In genomic region chr11:5789071-5789753, GRCm38 (mm10) we compare ENCODE assay signal across 8 mouse cellular contexts. TPM values are rescaled to one million over a fixed set of nuclear protein-coding genes. Genes with fewer than 3 reads are reported as not detected.
DNase-seq lines count a peak whose midpoint lies in the region; ATAC-seq and TF ChIP-seq lines count a peak whose summit lies in the region.

No protein-coding gene starts in this region.

- H3K4me3 ChIP-seq in heart, embryonic 12.5 days = peak overlapping the region; percentile 91
- H3K4me3 ChIP-seq in erythroblast, embryonic 14.5 days (replicated peaks) = peak overlapping the region; percentile 77
- peak overlapping the region; percentile 86 for H3K4me3 ChIP-seq in limb, embryonic 14.5 days (replicated peaks; ENCODE audit: low read length)
- H3K4me3 ChIP-seq in neural tube, embryonic 14.5 days (ENCODE audit: low read depth, low read length) = peak overlapping the region; percentile 87

- H3K4me1 ChIP-seq in heart, embryonic 12.5 days (replicated peaks) = peaks cover 22% of the 10 kb centered on the region
- peaks cover 52% of the 10 kb centered on the region for H3K4me1 ChIP-seq in erythroblast, embryonic 14.5 days (ENCODE audit: control insufficient read depth)
- H3K4me1 ChIP-seq in limb, embryonic 14.5 days (ENCODE audit: control insufficient read depth, insufficient read depth, low read length) = peaks cover 18% of the 10 kb centered on the region
- H3K4me1 ChIP-seq in neural tube, embryonic 14.5 days (ENCODE audit: control insufficient read depth, insufficient read depth, low read length) = peaks cover 14% of the 10 kb centered on the region

- H3K36me3 ChIP-seq in heart, embryonic 12.5 days = peaks cover 31% of the 10 kb centered on the region
- H3K36me3 ChIP-seq in erythroblast, embryonic 14.5 days (ENCODE audit: control insufficient read depth) = peaks cover 46% of the 10 kb centered on the region
- H3K36me3 ChIP-seq in limb, embryonic 14.5 days (ENCODE audit: control insufficient read depth, insufficient read depth, low read length) = peaks cover 30% of the 10 kb centered on the region
- peaks cover 8% of the 10 kb centered on the region for H3K36me3 ChIP-seq in neural tube, embryonic 14.5 days (ENCODE audit: control insufficient read depth, insufficient read depth, low read length)

- peak overlapping the region; percentile 94 for H3K27ac ChIP-seq in heart, embryonic 12.5 days (ENCODE audit: poor library complexity, severe bottlenecking)
- peak overlapping the region; percentile 89 for H3K27ac ChIP-seq in limb, embryonic 14.5 days (replicated peaks; ENCODE audit: low read depth, low read length)
- peak overlapping the region; percentile 76 for H3K27ac ChIP-seq in neural tube, embryonic 14.5 days (ENCODE audit: low read depth, low read length)

- H3K4me2 ChIP-seq in heart, embryonic 12.5 days = peak overlapping the region; percentile 83
- peak overlapping the region; percentile 93 for H3K4me2 ChIP-seq in limb, embryonic 14.5 days (replicated peaks; ENCODE audit: low read depth, low read length, severe bottlenecking)
- H3K4me2 ChIP-seq in neural tube, embryonic 14.5 days (ENCODE audit: low read depth, low read length) = peak overlapping the region; percentile 77

- no peak for TF ChIP-seq POLR2A in limb, embryonic 14.5 days (IDR thresholded peaks at IDR 0.05; ENCODE audit: borderline replicate concordance, extremely low read depth, insufficient read depth, insufficient read length)

- no peaks in the 10 kb centered on the region for H3K27me3 ChIP-seq in heart, embryonic 12.5 days (replicated peaks)
- H3K27me3 ChIP-seq in erythroblast, embryonic 14.5 days (ENCODE audit: control insufficient read depth) = no peaks in the 10 kb centered on the region
- no peaks in the 10 kb centered on the region for H3K27me3 ChIP-seq in limb, embryonic 14.5 days (ENCODE audit: control insufficient read depth, insufficient read depth, low read length)
- no peaks in the 10 kb centered on the region for H3K27me3 ChIP-seq in neural tube, embryonic 14.5 days (ENCODE audit: control insufficient read depth, insufficient read depth, low read length)

- peak; percentile 6; the same call in 1 of the 2 replicates for ATAC-seq in heart, embryonic 12.5 days (ENCODE audit: insufficient number of reproducible peaks, low FRiP score)
- no peak for ATAC-seq in limb, embryonic 14.5 days (ENCODE audit: low FRiP score, low read depth)
- no peak for ATAC-seq in neural tube, embryonic 14.5 days (ENCODE audit: low read depth)

- H3K9ac ChIP-seq in heart, embryonic 12.5 days = peak overlapping the region; percentile 86
- peak overlapping the region; percentile 82 for H3K9ac ChIP-seq in limb, embryonic 14.5 days (ENCODE audit: low read depth, low read length, severe bottlenecking)
- H3K9ac ChIP-seq in neural tube, embryonic 14.5 days (replicated peaks; ENCODE audit: low read depth, low read length) = peak overlapping the region; percentile 90

- no peaks in the 10 kb centered on the region for H3K9me3 ChIP-seq in heart, embryonic 12.5 days (replicated peaks)
- no peaks in the 10 kb centered on the region for H3K9me3 ChIP-seq in erythroblast, embryonic 14.5 days (ENCODE audit: control insufficient read depth, low read length)
- H3K9me3 ChIP-seq in limb, embryonic 14.5 days (ENCODE audit: control insufficient read depth, low read length) = no peaks in the 10 kb centered on the region
- H3K9me3 ChIP-seq in neural tube, embryonic 14.5 days (ENCODE audit: control insufficient read depth, low read length) = no peaks in the 10 kb centered on the region

- no peak for DNase-seq in heart, adult 11 months
- DNase-seq in CD4-positive, CD25-positive, alpha-beta regulatory T cell, adult 2 months (ENCODE audit: low read depth, low spot score) = peak; percentile 63
- no peak for DNase-seq in limb, embryonic 14.5 days (ENCODE audit: low spot score)
- no peak for DNase-seq in cerebellum, postnatal 4 days (ENCODE audit: low spot score in 2 of 2)
- DNase-seq in gastrocnemius, adult 18-20 months (ENCODE audit: low spot score) = no peak

- 65% methylated on average over 6 of the region's 6 CpGs for WGBS in heart, embryonic 12.5 days
- 68% methylated on average over 6 of the region's 6 CpGs for WGBS in limb, embryonic 14.5 days
- WGBS in neural tube, embryonic 14.5 days = 77% methylated on average over 6 of the region's 6 CpGs

RNA-seq across cellular contexts. Expression of gene Dbnl, which starts 0.9 kb away (rescaled TPM):
- 87.0 and 88.0 TPM in 2 replicates for polyA plus RNA-seq in heart, embryonic 12.5 days (2016; fragmentation: Nextera tagmentation; extraction: Ambion mirVana)
- 5.7 and 5.8 TPM in 2 replicates for polyA plus RNA-seq in erythroblast, embryonic 14.5 days (2012)
- 85.4 and 89.9 TPM in 2 replicates for polyA plus RNA-seq in limb, embryonic 14.5 days (2012; rRNA removed)
- polyA plus RNA-seq in limb, embryonic 14.5 days (2014; fragmentation: Nextera tagmentation; extraction: Ambion mirVana) = 107 and 119 TPM in 2 replicates
- polyA plus RNA-seq in neural tube, embryonic 14.5 days (2014; fragmentation: Nextera tagmentation; extraction: Ambion mirVana) = 123 and 137 TPM in 2 replicates
- total RNA-seq in gastrocnemius, adult 18-20 months (2021) = 10 to 100 TPM; 11.1 to 12.7 TPM

RNA-seq across cellular contexts. Expression of gene Pgam2, which starts 14.3 kb away (rescaled TPM):
- polyA plus RNA-seq in heart, embryonic 12.5 days (2016; fragmentation: Nextera tagmentation; extraction: Ambion mirVana) = 738 and 761 TPM in 2 replicates
- polyA plus RNA-seq in erythroblast, embryonic 14.5 days (2012) = not detected in 2 replicates
- 46.8 and 55.3 TPM in 2 replicates for polyA plus RNA-seq in limb, embryonic 14.5 days (2012; rRNA removed)
- 64.4 and 88.3 TPM in 2 replicates for polyA plus RNA-seq in limb, embryonic 14.5 days (2014; fragmentation: Nextera tagmentation; extraction: Ambion mirVana)
- polyA plus RNA-seq in neural tube, embryonic 14.5 days (2014; fragmentation: Nextera tagmentation; extraction: Ambion mirVana) = 2.8 and 3.2 TPM in 2 replicates
- total RNA-seq in gastrocnemius, adult 18-20 months (2021) = 1,000 to 10,000 TPM; 2,496 to 2,633 TPM

RNA-seq across cellular contexts. Expression of gene Urgcp, which starts 27.0 kb away (rescaled TPM):
- 32.2 and 33.8 TPM in 2 replicates for polyA plus RNA-seq in heart, embryonic 12.5 days (2016; fragmentation: Nextera tagmentation; extraction: Ambion mirVana)
- polyA plus RNA-seq in erythroblast, embryonic 14.5 days (2012) = 0.40 and 0.51 TPM in 2 replicates
- polyA plus RNA-seq in limb, embryonic 14.5 days (2012; rRNA removed) = 17.1 and 21.5 TPM in 2 replicates
- 21.7 and 23.4 TPM in 2 replicates for polyA plus RNA-seq in limb, embryonic 14.5 days (2014; fragmentation: Nextera tagmentation; extraction: Ambion mirVana)
- polyA plus RNA-seq in neural tube, embryonic 14.5 days (2014; fragmentation: Nextera tagmentation; extraction: Ambion mirVana) = 18.5 and 23.9 TPM in 2 replicates
- 10 to 100 TPM; 38.8 to 48.7 TPM for total RNA-seq in gastrocnemius, adult 18-20 months (2021)

RNA-seq across cellular contexts. Expression of gene Polm, which starts 48.6 kb away (rescaled TPM):
- polyA plus RNA-seq in heart, embryonic 12.5 days (2016; fragmentation: Nextera tagmentation; extraction: Ambion mirVana) = 8.4 and 9.0 TPM in 2 replicates
- polyA plus RNA-seq in erythroblast, embryonic 14.5 days (2012) = 0.09 and 0.13 TPM in 2 replicates
- polyA plus RNA-seq in limb, embryonic 14.5 days (2012; rRNA removed) = 29.5 and 40.8 TPM in 2 replicates
- polyA plus RNA-seq in limb, embryonic 14.5 days (2014; fragmentation: Nextera tagmentation; extraction: Ambion mirVana) = 10.6 and 11.1 TPM in 2 replicates
- 5.1 and 5.2 TPM in 2 replicates for polyA plus RNA-seq in neural tube, embryonic 14.5 days (2014; fragmentation: Nextera tagmentation; extraction: Ambion mirVana)
- 1 to 10 TPM; 2.0 to 2.3 TPM for total RNA-seq in gastrocnemius, adult 18-20 months (2021)

Comparison
In these comparisons a context has a peak if more than half of its experiments do, and no peak if none do; other contexts are left out.
1. RNA of gene Dbnl, which starts 0.9 kb away (polyA plus RNA-seq): 123 to 137 TPM in neural tube, embryonic 14.5 days, 85.4 to 119 TPM in limb, embryonic 14.5 days and 87.0 to 88.0 TPM in heart, embryonic 12.5 days; 5.7 to 5.8 TPM in erythroblast, embryonic 14.5 days; every median in the first group is over 10 times any median in the second.
2. RNA of gene Pgam2, which starts 14.3 kb away (polyA plus RNA-seq): 738 to 761 TPM in heart, embryonic 12.5 days and 46.8 to 88.3 TPM in limb, embryonic 14.5 days; 2.8 to 3.2 TPM in neural tube, embryonic 14.5 days and not detected in erythroblast, embryonic 14.5 days; every median in the first group is over 10 times any median in the second.
3. RNA of gene Urgcp, which starts 27.0 kb away (polyA plus RNA-seq): 32.2 to 33.8 TPM in heart, embryonic 12.5 days, 17.1 to 23.4 TPM in limb, embryonic 14.5 days and 18.5 to 23.9 TPM in neural tube, embryonic 14.5 days; 0.40 to 0.51 TPM in erythroblast, embryonic 14.5 days; every median in the first group is over 10 times any median in the second.
4. Peak in every context shown above with its lines, with median percentiles within 50 percentile points of each other: H3K27ac ChIP-seq, H3K4me2 ChIP-seq, H3K4me3 ChIP-seq and H3K9ac ChIP-seq.